ENCODE assay signal across 10 mouse cellular contexts in the genomic region with DNA sequence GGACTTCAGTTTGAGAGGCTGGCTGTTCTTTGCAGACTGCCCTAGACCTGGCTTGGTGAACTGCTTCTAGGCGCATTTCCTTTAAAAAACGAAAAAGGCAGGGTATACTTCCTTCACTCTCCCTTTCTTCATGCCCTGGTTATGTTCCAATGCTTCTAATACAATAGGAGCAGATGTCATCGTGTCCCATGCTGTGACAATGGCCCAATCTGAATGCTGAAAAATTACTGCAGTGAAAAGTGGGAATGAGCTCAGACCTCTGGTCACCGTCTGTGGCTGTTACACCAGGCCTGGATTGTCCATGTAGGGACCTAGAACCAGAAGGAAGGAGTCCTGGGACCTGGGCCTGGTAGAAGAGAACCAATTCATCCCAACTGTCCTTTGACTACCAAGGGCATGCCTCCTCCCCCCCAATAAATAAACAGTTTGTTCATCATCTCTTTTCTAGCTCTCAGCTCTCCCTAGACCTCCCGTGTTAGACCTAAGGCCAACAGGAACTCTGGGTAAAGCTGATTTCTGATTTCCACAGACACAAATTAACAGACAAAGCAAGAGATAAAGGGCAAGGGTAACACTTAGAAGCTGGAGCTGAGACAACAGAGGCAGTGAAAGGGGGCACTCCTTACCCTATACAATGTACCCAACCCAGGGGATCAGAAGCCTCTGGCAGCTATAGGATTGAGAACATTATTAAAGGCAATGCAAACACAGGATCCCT. TPM values are rescaled to one million over a fixed set of nuclear protein-coding genes. Genes with fewer than 3 reads are reported as not detected.
A peak's percentile ranks its signal among the peaks of the same experiment; 100 is the strongest.
DNase-seq lines count a peak whose midpoint lies in the region; ATAC-seq and TF ChIP-seq lines count a peak whose summit lies in the region.
"Had no signal": no experiment of that assay in that cellular context is flagged by ENCODE, and none has a peak within 500 bp of the region (broad histone marks: within the 10 kb centered on the region; RNA-seq: fewer than 3 reads in every experiment).

No protein-coding gene starts in this region.

- H3K4me3 ChIP-seq in intestine, embryonic 16.5 days (ENCODE audit: low read length): no peak overlapping the region
- no peak overlapping the region for H3K4me3 ChIP-seq in intestine, embryonic 15.5 days (replicated peaks)
- no peak overlapping the region for H3K4me3 ChIP-seq in embryonic fibroblast, embryonic 13.5 days (ENCODE audit: insufficient read depth, low read length)
- H3K4me3 ChIP-seq in liver, postnatal 0 days (ENCODE audit: low read depth, low read length): no peak overlapping the region
- H3K4me3 ChIP-seq: erythroblast, embryonic 14.5 days had no signal

- H3K27me3 ChIP-seq in intestine, embryonic 16.5 days (replicated peaks; ENCODE audit: control insufficient read depth, insufficient read depth, low read length): no peaks in the 10 kb centered on the region
- no peaks in the 10 kb centered on the region for H3K27me3 ChIP-seq in intestine, embryonic 15.5 days (replicated peaks)
- no peaks in the 10 kb centered on the region for H3K27me3 ChIP-seq in liver, postnatal 0 days (ENCODE audit: insufficient read depth, low read length)
- H3K27me3 ChIP-seq: Patski had no signal

- 80% methylated on average over 5 of the region's 5 CpGs for WGBS in intestine, embryonic 16.5 days
- WGBS in intestine, embryonic 15.5 days: 77% methylated on average over 5 of the region's 5 CpGs
- 62% methylated on average over 5 of the region's 5 CpGs for WGBS in liver, postnatal 0 days (ENCODE audit: insufficient replicate concordance)

- H3K4me2 ChIP-seq in intestine, embryonic 16.5 days (ENCODE audit: low read depth, low read length): no peak overlapping the region
- no peak overlapping the region for H3K4me2 ChIP-seq in intestine, embryonic 15.5 days (replicated peaks)
- H3K4me2 ChIP-seq in liver, postnatal 0 days (ENCODE audit: low read depth, low read length): peak overlapping the region; percentile 53; the same call in 1 of the 2 replicates

- no peak for TF ChIP-seq EP300 in liver, postnatal 0 days (IDR thresholded peaks at IDR 0.05; ENCODE audit: low read depth)

- H3K27ac ChIP-seq in intestine, embryonic 16.5 days (ENCODE audit: low read length): peak overlapping the region; percentile 21; the same call in 1 of the 2 replicates
- no peak overlapping the region for H3K27ac ChIP-seq in intestine, embryonic 15.5 days
- H3K27ac ChIP-seq in embryonic fibroblast, embryonic 13.5 days (ENCODE audit: insufficient read depth, low read length): peak overlapping the region; percentile 82; the same call in 1 of the 2 replicates
- peak overlapping the region; percentile 99 for H3K27ac ChIP-seq in liver, postnatal 0 days (ENCODE audit: low read depth)

- DNase-seq in brain, adult 2 months (ENCODE audit: low read depth, low spot score): peak; percentile 93
- no peak for DNase-seq in liver, postnatal 0 days
- no peak for DNase-seq in left cerebral cortex, adult 9 months (ENCODE audit: low spot score in 2 of 2)
- no peak for DNase-seq in lung, postnatal 4 days

- H3K4me1 ChIP-seq in intestine, embryonic 16.5 days (ENCODE audit: control insufficient read depth, insufficient read depth, low read length): peaks cover 51% of the 10 kb centered on the region
- H3K4me1 ChIP-seq in intestine, embryonic 15.5 days (replicated peaks): peaks cover 40% of the 10 kb centered on the region
- peaks cover 27% of the 10 kb centered on the region for H3K4me1 ChIP-seq in embryonic fibroblast, embryonic 13.5 days (ENCODE audit: control insufficient read depth, insufficient read depth, low read length)
- peaks cover 91% of the 10 kb centered on the region for H3K4me1 ChIP-seq in liver, postnatal 0 days (ENCODE audit: insufficient read depth)

- TF ChIP-seq POLR2A in embryonic fibroblast, embryonic 13.5 days (IDR thresholded peaks at IDR 0.05; ENCODE audit: low read depth, low read length): no peak

- no peaks in the 10 kb centered on the region for H3K36me3 ChIP-seq in intestine, embryonic 16.5 days (ENCODE audit: control insufficient read depth, insufficient read depth, low read length)
- H3K36me3 ChIP-seq in intestine, embryonic 15.5 days: no peaks in the 10 kb centered on the region
- H3K36me3 ChIP-seq in liver, postnatal 0 days (replicated peaks; ENCODE audit: insufficient read depth, low read length): peaks cover 5% of the 10 kb centered on the region; the same call in 1 of the 2 replicates

- H3K9ac ChIP-seq in intestine, embryonic 16.5 days (ENCODE audit: low read depth, low read length): no peak overlapping the region
- no peak overlapping the region for H3K9ac ChIP-seq in intestine, embryonic 15.5 days
- H3K9ac ChIP-seq in liver, postnatal 0 days (replicated peaks): peak overlapping the region; percentile 48

- H3K9me3 ChIP-seq in intestine, embryonic 16.5 days (ENCODE audit: control insufficient read depth, low read length): no peaks in the 10 kb centered on the region
- H3K9me3 ChIP-seq in intestine, embryonic 15.5 days: no peaks in the 10 kb centered on the region
- no peaks in the 10 kb centered on the region for H3K9me3 ChIP-seq in liver, postnatal 0 days (ENCODE audit: low read length)

- no peak for ATAC-seq in intestine, embryonic 16.5 days
- ATAC-seq in intestine, embryonic 15.5 days: no peak
- ATAC-seq in liver, postnatal 0 days: no peak
- ATAC-seq in frontal cortex, adult (ENCODE audit: low TSS enrichment): no peak
- ATAC-seq: Patski had no signal

- no peak for TF ChIP-seq CTCF in embryonic fibroblast, embryonic 13.5 days (IDR thresholded peaks at IDR 0.05; ENCODE audit: borderline replicate concordance, insufficient read depth, low read length)
- no peak for TF ChIP-seq CTCF in liver, postnatal 0 days (IDR thresholded peaks at IDR 0.05; ENCODE audit: low read depth)

RNA-seq across cellular contexts. Expression of a gene that starts 8.7 kb away (rescaled TPM):
- polyA plus RNA-seq in intestine, embryonic 16.5 days (2015; fragmentation: Nextera tagmentation; extraction: Ambion mirVana): not detected in 2 replicates
- not detected in 2 replicates for polyA plus RNA-seq in intestine, embryonic 15.5 days (2015; fragmentation: Nextera tagmentation; extraction: Ambion mirVana)
- polyA plus RNA-seq in embryonic fibroblast, embryonic 13.5 days (2011; ENCODE audit: insufficient read length, low read depth, missing spikeins): not detected in 2 replicates
- polyA plus RNA-seq in liver, postnatal 0 days (2015; fragmentation: Nextera tagmentation; extraction: Ambion mirVana): 0.14 TPM in 1 of 2 replicates, not detected in the other
- polyA plus RNA-seq: erythroblast, embryonic 14.5 days; Patski had no signal

RNA-seq across cellular contexts. Expression of a gene that starts 30.8 kb away (rescaled TPM):
- 23.1 and 23.3 TPM in 2 replicates for polyA plus RNA-seq in intestine, embryonic 16.5 days (2015; fragmentation: Nextera tagmentation; extraction: Ambion mirVana)
- polyA plus RNA-seq in intestine, embryonic 15.5 days (2015; fragmentation: Nextera tagmentation; extraction: Ambion mirVana): 25.9 and 26.7 TPM in 2 replicates
- 34.6 and 40.2 TPM in 2 replicates for polyA plus RNA-seq in embryonic fibroblast, embryonic 13.5 days (2011; ENCODE audit: insufficient read length, low read depth, missing spikeins)
- polyA plus RNA-seq in liver, postnatal 0 days (2015; fragmentation: Nextera tagmentation; extraction: Ambion mirVana): 25.5 and 25.7 TPM in 2 replicates
